Mouse (Mus musculus): ENCODE results near the gene Rbm38. TPM values are rescaled to one million over a fixed set of nuclear protein-coding genes. Genes with fewer than 3 reads are reported as not detected.

Gene Rbm38
- polyA plus RNA-seq, 1 experiment from 2014 or later, result 11.9 TPM

GRCm38 (mm10) chr2:173056303-173056881 lies 36.1 kb downstream of the Rbm38 start:
- no peaks in the 10 kb centered on the region for H3K4me1 ChIP-seq (ENCODE audit: control insufficient read depth, insufficient read depth, low read length)
- ATAC-seq (ENCODE audit: low read depth), result no peak
- H3K27me3 ChIP-seq (ENCODE audit: control insufficient read depth, insufficient read depth, low read length), result no peaks in the 10 kb centered on the region
- WGBS, result 85% methylated on average over 10 of the region's 10 CpGs
- no peak overlapping the region for H3K4me3 ChIP-seq (ENCODE audit: low read depth, low read length)
- no peaks in the 10 kb centered on the region for H3K36me3 ChIP-seq (ENCODE audit: control insufficient read depth, insufficient read depth, low read length)
- H3K27ac ChIP-seq (ENCODE audit: low read depth, low read length), result no peak overlapping the region
- no peak overlapping the region for H3K4me2 ChIP-seq (ENCODE audit: low read depth, low read length)
- no peak overlapping the region for H3K9ac ChIP-seq (replicated peaks; ENCODE audit: low read depth, low read length)
- H3K9me3 ChIP-seq (ENCODE audit: control insufficient read depth, low read length), result no peaks in the 10 kb centered on the region

GRCm38 (mm10) chr2:173056882-173057315 lies 36.6 kb downstream of the Rbm38 start:
- Histone ChIP-seq H3K36me3 (ENCODE audit: control insufficient read depth, insufficient read depth, low read length) (no peaks in the 10 kb centered on the region), H3K9ac (replicated peaks; ENCODE audit: low read depth, low read length) (no peak overlapping the region), H3K4me3 (ENCODE audit: low read depth, low read length) (no peak overlapping the region), H3K27ac (ENCODE audit: low read depth, low read length) (no peak overlapping the region), H3K4me2 (ENCODE audit: low read depth, low read length) (no peak overlapping the region), H3K9me3 (ENCODE audit: control insufficient read depth, low read length) (no peaks in the 10 kb centered on the region), H3K4me1 (ENCODE audit: control insufficient read depth, insufficient read depth, low read length) (no peaks in the 10 kb centered on the region), H3K27me3 (ENCODE audit: control insufficient read depth, insufficient read depth, low read length) (no peaks in the 10 kb centered on the region)
- ATAC-seq (ENCODE audit: low read depth), result no peak
- 85% methylated on average over 11 of the region's 11 CpGs for WGBS

GRCm38 (mm10) chr2:173057623-173058022 lies 37.3 kb downstream of the Rbm38 start:
- Histone ChIP-seq H3K36me3 (ENCODE audit: control insufficient read depth, insufficient read depth, low read length) (no peaks in the 10 kb centered on the region), H3K4me1 (ENCODE audit: control insufficient read depth, insufficient read depth, low read length) (no peaks in the 10 kb centered on the region), H3K27me3 (ENCODE audit: control insufficient read depth, insufficient read depth, low read length) (no peaks in the 10 kb centered on the region), H3K27ac (ENCODE audit: low read depth, low read length) (no peak overlapping the region), H3K9ac (replicated peaks; ENCODE audit: low read depth, low read length) (no peak overlapping the region), H3K9me3 (ENCODE audit: control insufficient read depth, low read length) (no peaks in the 10 kb centered on the region), H3K4me2 (ENCODE audit: low read depth, low read length) (no peak overlapping the region), H3K4me3 (ENCODE audit: low read depth, low read length) (no peak overlapping the region)
- ATAC-seq (ENCODE audit: low read depth), result no peak
- 65% methylated on average over 10 of the region's 10 CpGs for WGBS

GRCm38 (mm10) chr2:173058263-173058662 lies 38.0 kb downstream of the Rbm38 start:
- Histone ChIP-seq H3K27me3 (ENCODE audit: control insufficient read depth, insufficient read depth, low read length) (no peaks in the 10 kb centered on the region), H3K9ac (replicated peaks; ENCODE audit: low read depth, low read length) (no peak overlapping the region), H3K4me3 (ENCODE audit: low read depth, low read length) (no peak overlapping the region), H3K9me3 (ENCODE audit: control insufficient read depth, low read length) (no peaks in the 10 kb centered on the region), H3K4me2 (ENCODE audit: low read depth, low read length) (no peak overlapping the region), H3K27ac (ENCODE audit: low read depth, low read length) (no peak overlapping the region), H3K4me1 (ENCODE audit: control insufficient read depth, insufficient read depth, low read length) (no peaks in the 10 kb centered on the region), H3K36me3 (ENCODE audit: control insufficient read depth, insufficient read depth, low read length) (no peaks in the 10 kb centered on the region)
- no peak for ATAC-seq (ENCODE audit: low read depth)
- WGBS, result 50% methylated on average over 11 of the region's 11 CpGs

- H3K9me3 ChIP-seq (ENCODE audit: control insufficient read depth, low read length), result no peaks in the 10 kb centered on the region
- H3K27me3 ChIP-seq (ENCODE audit: control insufficient read depth, insufficient read depth, low read length), result no peaks in the 10 kb centered on the region
- no peak overlapping the region for H3K9ac ChIP-seq (replicated peaks; ENCODE audit: low read depth, low read length)
- WGBS, result 90% methylated on average over 9 of the region's 9 CpGs
- no peak for ATAC-seq (ENCODE audit: low read depth)
- no peaks in the 10 kb centered on the region for H3K36me3 ChIP-seq (ENCODE audit: control insufficient read depth, insufficient read depth, low read length)
- H3K4me1 ChIP-seq (ENCODE audit: control insufficient read depth, insufficient read depth, low read length), result no peaks in the 10 kb centered on the region
- no peak overlapping the region for H3K4me2 ChIP-seq (ENCODE audit: low read depth, low read length)
- H3K4me3 ChIP-seq (ENCODE audit: low read depth, low read length), result no peak overlapping the region
- no peak overlapping the region for H3K27ac ChIP-seq (ENCODE audit: low read depth, low read length)
Observed at GRCm38 (mm10) chr2:173060450-173060849, 40.2 kb downstream of the Rbm38 start.

- Histone ChIP-seq H3K9ac (replicated peaks; ENCODE audit: low read depth, low read length) (no peak overlapping the region), H3K4me3 (ENCODE audit: low read depth, low read length) (no peak overlapping the region), H3K4me1 (ENCODE audit: control insufficient read depth, insufficient read depth, low read length) (no peaks in the 10 kb centered on the region), H3K4me2 (ENCODE audit: low read depth, low read length) (no peak overlapping the region), H3K36me3 (ENCODE audit: control insufficient read depth, insufficient read depth, low read length) (no peaks in the 10 kb centered on the region), H3K9me3 (ENCODE audit: control insufficient read depth, low read length) (no peaks in the 10 kb centered on the region), H3K27me3 (ENCODE audit: control insufficient read depth, insufficient read depth, low read length) (no peaks in the 10 kb centered on the region), H3K27ac (ENCODE audit: low read depth, low read length) (no peak overlapping the region)
- 79% methylated on average over 15 of the region's 15 CpGs for WGBS
- ATAC-seq (ENCODE audit: low read depth), result no peak
Observed at GRCm38 (mm10) chr2:173061443-173062351, 41.4 kb downstream of the Rbm38 start.

GRCm38 (mm10) chr2:173063219-173063618 lies 42.9 kb downstream of the Rbm38 start:
- Histone ChIP-seq H3K27me3 (ENCODE audit: control insufficient read depth, insufficient read depth, low read length) (no peaks in the 10 kb centered on the region), H3K4me2 (ENCODE audit: low read depth, low read length) (no peak overlapping the region), H3K4me1 (ENCODE audit: control insufficient read depth, insufficient read depth, low read length) (no peaks in the 10 kb centered on the region), H3K27ac (ENCODE audit: low read depth, low read length) (no peak overlapping the region), H3K4me3 (ENCODE audit: low read depth, low read length) (no peak overlapping the region), H3K36me3 (ENCODE audit: control insufficient read depth, insufficient read depth, low read length) (no peaks in the 10 kb centered on the region), H3K9me3 (ENCODE audit: control insufficient read depth, low read length) (no peaks in the 10 kb centered on the region), H3K9ac (replicated peaks; ENCODE audit: low read depth, low read length) (no peak overlapping the region)
- ATAC-seq (ENCODE audit: low read depth), result no peak
- WGBS, result 56% methylated on average over 1 of the region's 1 CpGs

GRCm38 (mm10) chr2:173064864-173065263 lies 44.6 kb downstream of the Rbm38 start:
- H3K27me3 ChIP-seq (ENCODE audit: control insufficient read depth, insufficient read depth, low read length), result no peaks in the 10 kb centered on the region
- no peak overlapping the region for H3K27ac ChIP-seq (ENCODE audit: low read depth, low read length)
- ATAC-seq (ENCODE audit: low read depth), result no peak
- no peaks in the 10 kb centered on the region for H3K9me3 ChIP-seq (ENCODE audit: control insufficient read depth, low read length)
- H3K9ac ChIP-seq (replicated peaks; ENCODE audit: low read depth, low read length), result no peak overlapping the region
- H3K4me2 ChIP-seq (ENCODE audit: low read depth, low read length), result no peak overlapping the region
- WGBS, result 84% methylated on average over 2 of the region's 2 CpGs
- H3K4me1 ChIP-seq (ENCODE audit: control insufficient read depth, insufficient read depth, low read length), result no peaks in the 10 kb centered on the region
- H3K36me3 ChIP-seq (ENCODE audit: control insufficient read depth, insufficient read depth, low read length), result no peaks in the 10 kb centered on the region
- no peak overlapping the region for H3K4me3 ChIP-seq (ENCODE audit: low read depth, low read length)

GRCm38 (mm10) chr2:173072948-173073347 lies 52.6 kb downstream of the Rbm38 start:
- Histone ChIP-seq H3K36me3 (ENCODE audit: control insufficient read depth, insufficient read depth, low read length) (no peaks in the 10 kb centered on the region), H3K4me1 (ENCODE audit: control insufficient read depth, insufficient read depth, low read length) (no peaks in the 10 kb centered on the region), H3K27me3 (ENCODE audit: control insufficient read depth, insufficient read depth, low read length) (no peaks in the 10 kb centered on the region), H3K9me3 (ENCODE audit: control insufficient read depth, low read length) (no peaks in the 10 kb centered on the region), H3K4me2 (ENCODE audit: low read depth, low read length) (no peak overlapping the region), H3K27ac (ENCODE audit: low read depth, low read length) (no peak overlapping the region), H3K9ac (replicated peaks; ENCODE audit: low read depth, low read length) (no peak overlapping the region), H3K4me3 (ENCODE audit: low read depth, low read length) (no peak overlapping the region)
- ATAC-seq (ENCODE audit: low read depth), result no peak
- 92% methylated on average over 7 of the region's 7 CpGs for WGBS
